Mouse (Mus musculus) kidney, adult 2 months (tissue): ENCODE measurements around the gene Wrap53. TPM values are rescaled to one million over a fixed set of nuclear protein-coding genes. Genes with fewer than 3 reads are reported as not detected.
A peak's percentile ranks its signal among the peaks of the same experiment; 100 is the strongest.

Experiments
- DNase-seq: peaks from one replicate; pipeline ENCODE4 v3.0.0; 2021
- H3K27ac ChIP-seq: fragments of 200-500 bp; 2 replicates; pipeline ENCODE4 v1.5.1; 2012; ENCODE audit warnings: low read depth, low read length, control low read depth, inconsistent platforms; ENCODE audit not compliant: insufficient read depth
- H3K27me3 ChIP-seq: fragments of 200-500 bp; replicated peaks from 2 replicates; pipeline ENCODE4 v1.6.1; 2012; ENCODE audit warnings: mild to moderate bottlenecking, moderate library complexity, low read length, inconsistent platforms; ENCODE audit not compliant: control insufficient read depth, insufficient read depth
- H3K36me3 ChIP-seq: fragments of 200-500 bp; 2 replicates; pipeline ENCODE4 v1.6.1; 2012; ENCODE audit warnings: mild to moderate bottlenecking, moderate library complexity, low read length, inconsistent platforms; ENCODE audit not compliant: control insufficient read depth, insufficient read depth
- H3K4me1 ChIP-seq: fragments of 200-500 bp; 2 replicates; pipeline ENCODE4 v1.6.1; 2011; ENCODE audit warnings: low read length; ENCODE audit not compliant: control insufficient read depth, insufficient read depth
- H3K4me3 ChIP-seq: fragments of 200-500 bp; 2 replicates; pipeline ENCODE4 v1.5.1; 2011; ENCODE audit warnings: mild to moderate bottlenecking, low read depth, low read length, control low read depth; ENCODE audit not compliant: insufficient read depth
- CTCF ChIP-seq: fragments of 200-500 bp; conservative IDR thresholded peaks from 2 replicates; pipeline ENCODE4 v1.5.1; 2011; ENCODE audit warnings: low read depth, mild to moderate bottlenecking, control low read depth, low read length, moderate library complexity, mixed read lengths; ENCODE audit not compliant: insufficient read depth, insufficient read length
- POLR2A ChIP-seq: fragments of 200-500 bp; IDR thresholded peaks from one replicate; pipeline ENCODE4 v1.6.1; 2011; ENCODE audit warnings: low read depth, low read length, control low read depth
- WGBS: fragments of 180-500 bp; shearing (Covaris S2); methylation state at CpG from one replicate; pipeline ENCODE4 v1.1.7; 2018; 5-methylcytosine and 5-hydroxymethylcytosine counted together
- polyA plus RNA-seq: library from polyadenylated mRNA; depleted of rRNA; stranded (reverse); fragments of >200 nt; gene quantifications from 2 replicates; pipeline ENCODE4 v1.2.3, GENCODE M21; 2012

The Wrap53 gene
- polyA plus RNA-seq, 1 experiment: 20.7 TPM

GRCm38 (mm10) chr11:69558756-69559155, 21.3 kb downstream of the Wrap53 start:
- WGBS: 39% methylated on average over 6 of the region's 6 CpGs
- peak; percentile 42 for DNase-seq

GRCm38 (mm10) chr11:69557381-69557958, 22.6 kb downstream of the Wrap53 start:
- Histone ChIP-seq H3K4me3 (no peak overlapping the region), H3K4me1 (no peaks in the 10 kb centered on the region), H3K27ac (no peak overlapping the region), H3K27me3 (0 out of 2 replicates have a peak, but pooled peaks cover 1% of the 10 kb centered on the region), H3K36me3 (peaks cover 1% of the 10 kb centered on the region; the same call in 1 of the 2 replicates)
- TF ChIP-seq POLR2A (no peak), CTCF (no peak)
- 53% methylated on average over 14 of the region's 14 CpGs for WGBS
- DNase-seq: no peak

More at GRCm38 (mm10) chr11:69558756-69559155, 21.3 kb downstream of the Wrap53 start:
- TF ChIP-seq POLR2A (no peak), CTCF (no peak)
- Histone ChIP-seq H3K4me1 (no peaks in the 10 kb centered on the region), H3K27ac (no peak overlapping the region), H3K27me3 (0 out of 2 replicates have a peak, but pooled peaks cover 1% of the 10 kb centered on the region), H3K36me3 (peaks cover 1% of the 10 kb centered on the region; the same call in 1 of the 2 replicates), H3K4me3 (no peak overlapping the region)

GRCm38 (mm10) chr11:69554539-69555140, 25.4 kb downstream of the Wrap53 start:
- DNase-seq: no peak
- 74% methylated on average over 5 of the region's 5 CpGs for WGBS
- no peaks in the 10 kb centered on the region for H3K36me3 ChIP-seq
- TF ChIP-seq POLR2A (no peak), CTCF (no peak)
- no peaks in the 10 kb centered on the region for H3K4me1 ChIP-seq
- no peak overlapping the region for H3K27ac ChIP-seq
- H3K27me3 ChIP-seq: no peaks in the 10 kb centered on the region
- no peak overlapping the region for H3K4me3 ChIP-seq

GRCm38 (mm10) chr11:69553341-69553721, 26.7 kb downstream of the Wrap53 start:
- WGBS: 29% methylated on average over 2 of the region's 2 CpGs
- Histone ChIP-seq H3K27ac (no peak overlapping the region), H3K27me3 (no peaks in the 10 kb centered on the region), H3K4me1 (no peaks in the 10 kb centered on the region), H3K36me3 (no peaks in the 10 kb centered on the region), H3K4me3 (no peak overlapping the region)
- TF ChIP-seq CTCF (no peak), POLR2A (no peak)
- no peak for DNase-seq

DNA sequence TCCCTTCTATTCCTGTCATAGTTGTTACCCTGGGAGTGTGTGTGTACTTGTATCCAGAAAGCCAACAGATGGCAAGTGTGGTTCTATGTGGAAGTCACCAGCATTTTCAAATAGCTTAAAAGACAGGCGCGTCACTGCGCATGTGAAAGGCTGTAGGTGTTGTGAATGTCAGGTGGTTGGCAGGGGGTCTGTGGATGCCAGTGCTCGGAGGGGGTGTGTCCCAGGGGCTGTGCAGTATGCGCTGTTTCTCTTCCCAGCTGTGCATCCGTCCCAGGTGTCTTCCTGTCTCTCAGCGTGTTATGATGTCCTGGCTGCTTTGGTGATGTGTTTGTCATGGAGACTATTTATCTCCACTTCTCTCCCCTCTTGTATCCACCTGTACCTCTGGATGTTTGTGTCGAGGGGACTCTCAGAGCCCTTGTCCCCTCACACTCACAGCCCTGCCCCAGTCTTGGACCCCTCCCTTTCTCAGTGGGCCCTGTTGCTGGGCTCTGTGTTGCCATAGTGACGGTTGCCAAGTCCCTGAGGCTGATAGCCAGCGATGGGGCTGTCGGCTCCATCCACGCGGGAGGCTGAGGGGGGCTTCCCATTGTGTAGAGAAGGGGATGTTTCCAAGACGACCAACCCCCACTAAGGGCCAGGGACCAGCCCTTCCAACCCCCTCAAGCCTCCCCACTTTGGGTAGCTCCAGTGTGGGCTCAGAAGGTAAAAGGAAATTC, 27.3 kb downstream of the Wrap53 start:
- no peaks in the 10 kb centered on the region for H3K4me1 ChIP-seq
- no peak overlapping the region for H3K27ac ChIP-seq
- TF ChIP-seq POLR2A: no peak
- TF ChIP-seq CTCF: no peak
- WGBS: 31% methylated on average over 14 of the region's 14 CpGs
- no peak for DNase-seq
- no peak overlapping the region for H3K4me3 ChIP-seq
- H3K36me3 ChIP-seq: no peaks in the 10 kb centered on the region
- no peaks in the 10 kb centered on the region for H3K27me3 ChIP-seq

DNA sequence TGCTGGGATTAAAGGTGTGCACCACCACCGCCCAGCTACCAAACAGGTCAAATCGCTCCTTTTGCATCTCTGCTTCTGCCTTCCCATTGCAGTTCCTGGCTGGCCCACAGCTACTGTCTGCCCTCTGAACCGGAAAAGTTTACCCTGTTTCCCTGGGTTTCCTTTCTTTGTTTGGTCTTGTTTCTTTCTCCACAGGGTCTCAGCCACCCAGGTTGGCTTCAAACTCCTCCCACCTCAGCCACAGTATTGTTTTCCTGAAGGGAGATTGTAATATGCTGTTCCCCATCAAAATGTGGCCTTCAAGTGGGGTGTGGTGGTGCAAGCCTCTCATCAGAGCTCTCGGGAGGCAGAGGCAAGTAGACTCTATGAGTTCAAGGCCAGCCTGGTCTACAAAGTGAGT, 28.7 kb downstream of the Wrap53 start:
- 68% methylated on average over 4 of the region's 4 CpGs for WGBS
- DNase-seq: no peak

GRCm38 (mm10) chr11:69549060-69549656, 30.9 kb downstream of the Wrap53 start, which contains the start of gene Dnah2:
Gene Dnah2, minus strand, starts transcription at chr11:69549110.
- no peak within 1 kb of the TSS for H3K27ac ChIP-seq
- H3K4me1 ChIP-seq: peaks cover 7% of the 10 kb centered on the region; the same call in 1 of the 2 replicates
- TF ChIP-seq CTCF (no peak), POLR2A (no peak)
- no peak within 1 kb of the TSS for H3K4me3 ChIP-seq
- no peak for DNase-seq
- H3K27me3 ChIP-seq: no peaks in the 10 kb centered on the region
- 62% methylated on average over 12 of the region's 12 CpGs for WGBS
- no peaks in the 10 kb centered on the region for H3K36me3 ChIP-seq

More for the DNA sequence above, 28.7 kb downstream of the Wrap53 start:
- Histone ChIP-seq H3K4me3 (no peak overlapping the region), H3K4me1 (peaks cover 7% of the 10 kb centered on the region; the same call in 1 of the 2 replicates), H3K36me3 (no peaks in the 10 kb centered on the region), H3K27me3 (no peaks in the 10 kb centered on the region), H3K27ac (no peak overlapping the region)
- TF ChIP-seq POLR2A: no peak
